Mouse (Mus musculus): ENCODE results near the gene Stub1. TPM values are rescaled to one million over a fixed set of nuclear protein-coding genes. Genes with fewer than 3 reads are reported as not detected.

Stub1 gene
- polyA plus RNA-seq (2012; ENCODE audit: low replicate concordance), result 52.2 and 64.9 TPM in 2 replicates

GRCm38 (mm10) chr17:25833291-25833663 lies at the start of gene Stub1:
Stub1 (minus strand) TSS chr17:25833404.

GRCm38 (mm10) chr17:25880196-25880910 lies 47.1 kb upstream of the Stub1 start, which contains the start of gene Wfikkn1:
Wfikkn1 (minus strand) TSS chr17:25880858.

GRCm38 (mm10) chr17:25874721-25875170 lies 41.5 kb upstream of the Stub1 start, which contains the start of gene Mettl26:
Mettl26 (plus strand) TSS chr17:25875074.

GRCm38 (mm10) chr17:25868601-25869191 lies 35.5 kb upstream of the Stub1 start, which contains the start of gene Mcrip2:
Mcrip2 (minus strand) TSS chr17:25868764.

GRCm38 (mm10) chr17:25860832-25861703 lies 27.9 kb upstream of the Stub1 start, which contains the start of gene Wdr90:
Wdr90 (minus strand) TSS chr17:25861501.

GRCm38 (mm10) chr17:25844396-25844901 lies 11.2 kb upstream of the Stub1 start, which contains the start of gene Rhot2:
Rhot2 (minus strand) TSS chr17:25844851.

GRCm38 (mm10) chr17:25841117-25841880 lies 8.1 kb upstream of the Stub1 start, which contains the start of gene Gm20683:
Gm20683 (minus strand) TSS chr17:25841763.

GRCm38 (mm10) chr17:25837076-25837410 lies 3.8 kb upstream of the Stub1 start, which contains the start of gene Rhbdl1:
Rhbdl1 (minus strand) TSS chr17:25837295.

GRCm38 (mm10) chr17:25828712-25829557 lies 4.3 kb downstream of the Stub1 start, which contains the start of gene Jmjd8:
Jmjd8 (plus strand) TSS chr17:25828867.

GRCm38 (mm10) chr17:25823452-25823851 lies 9.8 kb downstream of the Stub1 start, which contains the start of gene Wdr24:
Wdr24 (plus strand) TSS chr17:25823627.

GRCm38 (mm10) chr17:25808789-25809605 lies 24.2 kb downstream of the Stub1 start, which contains the start of gene Fbxl16:
Fbxl16 (plus strand) TSS chr17:25809085.

GRCm38 (mm10) chr17:25796951-25797369 lies 36.2 kb downstream of the Stub1 start, which contains the start of gene Metrn:
Metrn (minus strand) TSS chr17:25797136.

GRCm38 (mm10) chr17:25795609-25796092 lies 37.6 kb downstream of the Stub1 start, which contains the start of gene AC134908.4:
AC134908.4 (minus strand) TSS chr17:25795659.

GRCm38 (mm10) chr17:25792615-25793014 lies 40.6 kb downstream of the Stub1 start, which contains the start of gene Fam173a:
Fam173a (minus strand) TSS chr17:25792901.

GRCm38 (mm10) chr17:25786280-25786679 lies 46.9 kb downstream of the Stub1 start, which contains the start of gene Ccdc78:
Ccdc78 (plus strand) TSS chr17:25786580.

GRCm38 (mm10) chr17:25785281-25785745 lies 47.9 kb downstream of the Stub1 start, which contains the start of gene Haghl:
Haghl (minus strand) TSS chr17:25785673.

